Mouse (Mus musculus) bone marrow macrophage, adult 2 months (primary cell): Measurements from ENCODE around the gene Babam2. TPM values are rescaled to one million over a fixed set of nuclear protein-coding genes. Genes with fewer than 3 reads are reported as not detected.

ENCODE experiments used
- H3K27ac ChIP-seq: 2 replicates; pipeline ENCODE4 v1.5.1; 2012; ENCODE audit warnings: low read depth, low read length; ENCODE audit not compliant: insufficient read depth
- H3K4me1 ChIP-seq: 2 replicates; pipeline ENCODE4 v1.6.1; 2012; ENCODE audit warnings: low read length; ENCODE audit not compliant: control insufficient read depth, insufficient read depth
- H3K4me3 ChIP-seq: 2 replicates; pipeline ENCODE4 v1.5.1; 2012; ENCODE audit warnings: mild to moderate bottlenecking, low read length, moderate library complexity; ENCODE audit not compliant: insufficient read depth
- CTCF ChIP-seq: IDR thresholded peaks from 2 replicates; pipeline ENCODE4 v1.5.1; 2012; ENCODE audit warnings: low read depth, mild to moderate bottlenecking, low read length, moderate library complexity
- POLR2A ChIP-seq: IDR thresholded peaks from 2 replicates; pipeline ENCODE4 v1.6.1; 2012; ENCODE audit warnings: mild to moderate bottlenecking, low read depth, low read length, borderline replicate concordance
- polyA plus RNA-seq: library from polyadenylated mRNA; stranded (reverse); fragments of >200 nt; gene quantifications from 2 replicates; pipeline ENCODE4 v1.2.4, GENCODE M21; 2012; ENCODE audit not compliant: missing spikeins, insufficient read depth, insufficient read length

Babam2 gene
- polyA plus RNA-seq, 1 experiment: 69.4 TPM

DNA sequence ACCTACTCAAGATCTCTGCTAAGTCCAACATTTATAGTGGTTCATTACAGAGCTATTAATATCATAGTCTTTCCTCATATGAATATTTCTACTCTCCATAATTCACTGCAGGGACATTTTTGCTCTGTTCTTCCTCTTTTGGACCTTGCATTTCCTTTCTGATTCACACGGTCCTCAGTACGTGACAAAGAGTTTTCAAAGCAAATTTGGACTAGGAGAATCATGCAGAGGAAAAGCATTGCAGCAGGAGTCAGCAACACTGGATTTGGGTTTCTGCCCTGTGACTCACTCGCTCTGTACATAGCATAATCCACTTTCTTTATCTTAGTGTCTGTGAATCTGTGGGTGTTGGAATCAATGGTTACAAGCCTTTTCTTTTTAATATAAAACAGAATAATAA lies 184.8 kb downstream of the Babam2 start:
- H3K27ac ChIP-seq: peak overlapping the region; percentile 83
- H3K4me1 ChIP-seq: peaks cover 38% of the 10 kb centered on the region
- TF ChIP-seq CTCF: no peak
- TF ChIP-seq POLR2A: no peak
- H3K4me3 ChIP-seq: peak overlapping the region; percentile 19; the same call in 1 of the 2 replicates

GRCm38 (mm10) chr5:31884962-31885361 lies 187.5 kb downstream of the Babam2 start:
- H3K27ac ChIP-seq: no peak overlapping the region
- TF ChIP-seq POLR2A (no peak), CTCF (no peak)
- H3K4me3 ChIP-seq: no peak overlapping the region

GRCm38 (mm10) chr5:31887590-31887989 lies 190.1 kb downstream of the Babam2 start:
- Histone ChIP-seq H3K4me1 (peaks cover 11% of the 10 kb centered on the region), H3K27ac (no peak overlapping the region), H3K4me3 (no peak overlapping the region)
- TF ChIP-seq CTCF: no peak
- no peak for TF ChIP-seq POLR2A

More at GRCm38 (mm10) chr5:31884962-31885361, 187.5 kb downstream of the Babam2 start:
- H3K4me1 ChIP-seq: peaks cover 28% of the 10 kb centered on the region

GRCm38 (mm10) chr5:31888341-31888740 lies 190.9 kb downstream of the Babam2 start:
- Histone ChIP-seq H3K27ac (no peak overlapping the region), H3K4me3 (no peak overlapping the region), H3K4me1 (peaks cover 7% of the 10 kb centered on the region)
- TF ChIP-seq POLR2A (no peak), CTCF (no peak)

DNA sequence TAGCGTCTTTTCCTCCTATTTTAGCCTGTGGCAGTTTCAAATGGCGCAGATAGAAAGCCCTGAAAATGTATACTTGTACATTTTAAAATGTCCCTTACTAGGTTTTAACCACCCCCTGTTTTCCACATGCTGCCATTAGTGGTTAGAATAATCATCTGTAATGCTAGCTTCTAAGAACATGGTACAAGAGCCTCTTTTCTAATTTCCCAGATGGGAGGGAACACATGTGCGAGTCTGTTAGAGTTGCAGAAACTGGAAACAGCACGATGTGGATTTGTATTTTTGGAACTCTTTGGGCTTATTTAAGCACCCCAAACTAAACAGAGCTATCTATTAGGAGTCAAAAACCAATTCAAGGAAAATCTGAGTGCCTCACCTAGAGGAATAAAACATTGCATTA lies 195.1 kb downstream of the Babam2 start:
- Histone ChIP-seq H3K27ac (no peak overlapping the region), H3K4me1 (no peaks in the 10 kb centered on the region), H3K4me3 (no peak overlapping the region)
- TF ChIP-seq CTCF: no peak
- no peak for TF ChIP-seq POLR2A

GRCm38 (mm10) chr5:31899901-31900300 lies 202.4 kb downstream of the Babam2 start:
- H3K4me1 ChIP-seq: peaks cover 4% of the 10 kb centered on the region
- H3K27ac ChIP-seq: no peak overlapping the region
- TF ChIP-seq CTCF (no peak), POLR2A (no peak)
- H3K4me3 ChIP-seq: no peak overlapping the region

DNA sequence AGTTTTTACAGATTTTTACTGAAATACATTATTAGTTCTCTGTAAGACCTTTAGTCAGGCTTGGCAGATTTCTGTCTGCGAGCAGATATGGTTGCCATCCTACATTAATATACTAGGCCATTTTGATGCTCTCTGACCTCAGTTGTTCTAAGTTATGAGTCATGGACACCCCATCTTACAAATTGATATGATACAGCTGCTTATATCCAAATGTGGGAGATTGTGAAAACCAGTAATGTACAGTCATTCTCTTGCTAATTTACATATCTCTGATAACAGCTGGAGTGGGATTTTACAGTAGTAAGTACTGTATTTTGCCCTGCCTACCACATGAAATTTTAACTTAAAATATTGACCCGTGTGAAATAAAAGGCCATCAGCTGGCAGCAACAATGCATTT lies 204.7 kb downstream of the Babam2 start:
- H3K27ac ChIP-seq: no peak overlapping the region
- peaks cover 4% of the 10 kb centered on the region for H3K4me1 ChIP-seq
- H3K4me3 ChIP-seq: no peak overlapping the region
- TF ChIP-seq POLR2A: no peak
- TF ChIP-seq CTCF: no peak

DNA sequence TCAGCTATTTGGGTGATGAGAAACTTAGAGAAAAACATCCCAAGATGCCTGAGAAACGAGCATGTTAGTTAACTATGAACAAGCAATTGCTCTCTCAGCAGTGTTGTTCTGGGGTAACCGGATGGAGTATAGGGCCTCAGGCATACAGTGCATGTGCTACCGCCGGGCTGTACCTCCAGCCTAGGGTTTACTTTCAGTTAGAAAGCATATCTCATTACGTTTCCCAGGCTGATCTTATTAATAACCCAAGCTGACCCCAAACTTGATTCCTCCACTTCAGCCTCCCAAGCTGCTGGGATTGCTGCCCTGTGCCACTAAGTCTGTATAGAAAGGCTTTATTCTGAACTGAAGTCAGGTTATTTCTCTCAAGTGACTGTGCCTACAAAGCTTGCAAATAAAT lies 205.4 kb downstream of the Babam2 start:
- no peak for TF ChIP-seq CTCF
- TF ChIP-seq POLR2A: no peak
- Histone ChIP-seq H3K4me1 (peaks cover 10% of the 10 kb centered on the region), H3K4me3 (no peak overlapping the region), H3K27ac (no peak overlapping the region)

DNA sequence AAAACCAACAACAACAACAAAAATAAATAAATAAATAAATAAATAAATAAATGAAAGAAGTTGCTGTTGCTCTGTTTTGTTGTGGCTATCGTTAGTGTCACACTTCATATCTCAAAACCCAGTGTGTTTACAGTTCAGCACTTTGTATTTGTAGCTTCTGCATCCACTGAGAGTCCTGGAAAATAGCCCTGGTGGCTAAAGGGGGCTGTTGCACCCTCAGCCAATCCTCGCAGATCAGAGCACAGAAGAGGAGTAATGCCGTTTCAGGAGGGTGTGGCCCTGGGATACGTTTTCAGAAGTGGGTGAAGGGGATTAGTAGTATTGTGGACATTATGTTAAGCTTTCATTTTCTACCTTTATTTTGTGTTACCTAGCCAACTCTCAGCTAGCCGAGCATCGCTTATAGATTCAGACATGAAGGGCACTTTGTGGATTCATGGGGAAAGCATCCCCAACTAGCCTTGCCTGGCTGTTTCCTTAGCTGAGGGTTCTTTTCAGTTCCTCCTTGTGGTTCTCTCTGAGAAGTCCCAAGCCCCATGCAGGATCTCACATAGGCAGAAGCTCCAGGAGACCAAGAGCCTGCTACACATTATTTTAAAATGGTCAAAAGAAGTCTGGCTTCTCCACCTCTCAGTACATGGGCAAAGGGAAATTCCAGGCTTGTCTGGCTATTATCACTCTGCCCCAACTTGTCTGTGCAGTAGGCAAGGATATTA lies 207.6 kb downstream of the Babam2 start:
- TF ChIP-seq POLR2A: no peak
- no peak for TF ChIP-seq CTCF
- Histone ChIP-seq H3K4me3 (no peak overlapping the region), H3K4me1 (peaks cover 15% of the 10 kb centered on the region), H3K27ac (no peak overlapping the region)

DNA sequence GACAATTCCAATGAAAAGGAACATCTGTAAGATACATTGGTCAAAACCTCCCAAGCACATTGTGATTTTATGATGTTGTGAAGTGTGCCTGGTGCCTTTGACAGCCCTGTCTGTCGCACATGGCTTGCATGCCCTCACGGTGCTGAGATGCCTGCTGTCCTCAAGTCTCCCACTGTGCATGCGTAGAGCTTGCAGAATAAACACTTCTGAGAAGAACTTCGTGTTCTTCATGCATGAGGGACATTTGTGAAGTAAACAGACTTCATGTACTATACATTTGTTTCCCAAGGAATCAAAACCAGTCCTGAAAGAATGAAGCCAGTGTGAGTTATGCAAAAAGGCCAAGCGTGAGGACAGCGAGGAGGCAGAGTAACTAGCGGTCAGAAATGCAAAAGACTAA lies 208.3 kb downstream of the Babam2 start:
- H3K27ac ChIP-seq: no peak overlapping the region
- no peak overlapping the region for H3K4me3 ChIP-seq
- TF ChIP-seq POLR2A (no peak), CTCF (no peak)
- peaks cover 15% of the 10 kb centered on the region for H3K4me1 ChIP-seq
